Mouse (Mus musculus) frontal cortex, postnatal 10 days (tissue): ENCODE data around the gene Isg15.

Experiments used
- DNase-seq, 2 experiments: peaks; one replicate each; pipeline ENCODE4 v3.0.0; 2022; ENCODE audit warnings: low spot score in 2 of 2, mixed read lengths in 1 of 2

Gene Isg15

GRCm38 (mm10) chr4:156200623-156201475 is at the start of gene Isg15:
Isg15 (minus strand) TSS chr4:156200818.
- no peak for DNase-seq

- no peak for DNase-seq
Measured at GRCm38 (mm10) chr4:156249567-156249966, 48.9 kb upstream of the Isg15 start.

GRCm38 (mm10) chr4:156236651-156237447 is 36.2 kb upstream of the Isg15 start:
- DNase-seq, result no peak

- peak; percentile 78 to 89 for DNase-seq
Measured at GRCm38 (mm10) chr4:156235808-156236533, 35.4 kb upstream of the Isg15 start, which contains the start of gene Noc2l. Noc2l (plus strand) TSS chr4:156236010.

- no peak for DNase-seq
Measured at GRCm38 (mm10) chr4:156235360-156235770, 34.7 kb upstream of the Isg15 start.

GRCm38 (mm10) chr4:156234701-156235213 is 34.1 kb upstream of the Isg15 start, which contains the start of gene Plekhn1:
Plekhn1 (minus strand) TSS chr4:156234857.
- peak in 1 of 2 experiments; percentile 75 for DNase-seq

- no peak for DNase-seq
Measured at GRCm38 (mm10) chr4:156234021-156234501, 33.4 kb upstream of the Isg15 start.

- no peak for DNase-seq
Measured at GRCm38 (mm10) chr4:156228393-156229024, 27.9 kb upstream of the Isg15 start.

GRCm38 (mm10) chr4:156227752-156228392 is 27.3 kb upstream of the Isg15 start:
- no peak for DNase-seq

GRCm38 (mm10) chr4:156224276-156224675 is 23.7 kb upstream of the Isg15 start:
- no peak for DNase-seq

GRCm38 (mm10) chr4:156219936-156220335 is 19.3 kb upstream of the Isg15 start:
- no peak for DNase-seq

- no peak for DNase-seq
Measured at GRCm38 (mm10) chr4:156217838-156218237, 17.2 kb upstream of the Isg15 start.

GRCm38 (mm10) chr4:156217022-156217669 is 16.5 kb upstream of the Isg15 start:
- no peak for DNase-seq

GRCm38 (mm10) chr4:156216196-156216595 is 15.6 kb upstream of the Isg15 start:
- DNase-seq, result no peak

GRCm38 (mm10) chr4:156215649-156216048 is 15.0 kb upstream of the Isg15 start, which contains the start of gene Perm1:
Perm1 (plus strand) TSS chr4:156215868.
- no peak for DNase-seq

GRCm38 (mm10) chr4:156213134-156213533 is 12.5 kb upstream of the Isg15 start:
- DNase-seq, result no peak

- no peak for DNase-seq
Measured at GRCm38 (mm10) chr4:156209963-156210635, 9.5 kb upstream of the Isg15 start.

GRCm38 (mm10) chr4:156208872-156209271 is 8.3 kb upstream of the Isg15 start:
- DNase-seq, result no peak

- DNase-seq, result no peak
Measured at GRCm38 (mm10) chr4:156203413-156204131, 3.0 kb upstream of the Isg15 start.
